Mouse (Mus musculus): ENCODE measurements around the gene Olfr204. TPM values are rescaled to one million over a fixed set of nuclear protein-coding genes. Genes with fewer than 3 reads are reported as not detected.
"Not testable (repeated sequence)": the region's sequence is repeated elsewhere in the genome, so short reads cannot be mapped to it uniquely, and the experiment has no call there.

Olfr204 gene
- polyA plus RNA-seq (2016; fragmentation: Nextera tagmentation; extraction: Ambion mirVana): not detected in 2 replicates

DNA sequence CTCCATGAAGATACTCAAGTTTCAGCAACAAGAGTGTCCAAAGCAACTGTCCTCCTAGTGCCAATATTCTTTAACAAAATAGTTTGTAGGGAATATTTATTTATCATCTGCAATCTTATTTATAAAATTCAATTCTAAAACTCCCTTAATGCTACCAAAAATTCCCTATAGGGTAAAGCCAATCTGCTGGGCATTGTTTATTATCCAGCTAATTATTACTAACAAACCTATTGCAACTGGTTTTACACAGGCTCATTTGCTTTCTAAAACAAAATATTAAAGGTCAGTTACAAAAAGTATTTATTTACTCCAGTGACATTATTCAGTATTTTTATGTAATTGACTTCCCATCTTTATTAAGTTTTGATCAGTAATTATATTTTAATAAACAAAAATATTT, at the start of gene Olfr204:
Gene Olfr204, minus strand, starts transcription at position 101 of the 400 bp plus-strand sequence.
- Histone ChIP-seq H3K9me3 (replicated peaks) (no peaks in the 10 kb centered on the region), H3K4me3 (no peak within 1 kb of the TSS), H3K4me1 (no peaks in the 10 kb centered on the region), H3K27ac (no peak within 1 kb of the TSS), H3K36me3 (no peaks in the 10 kb centered on the region), H3K27me3 (ENCODE audit: low read depth, poor library complexity, severe bottlenecking) (no peaks in the 10 kb centered on the region)
- no peak for DNase-seq (ENCODE audit: low spot score)

DNA sequence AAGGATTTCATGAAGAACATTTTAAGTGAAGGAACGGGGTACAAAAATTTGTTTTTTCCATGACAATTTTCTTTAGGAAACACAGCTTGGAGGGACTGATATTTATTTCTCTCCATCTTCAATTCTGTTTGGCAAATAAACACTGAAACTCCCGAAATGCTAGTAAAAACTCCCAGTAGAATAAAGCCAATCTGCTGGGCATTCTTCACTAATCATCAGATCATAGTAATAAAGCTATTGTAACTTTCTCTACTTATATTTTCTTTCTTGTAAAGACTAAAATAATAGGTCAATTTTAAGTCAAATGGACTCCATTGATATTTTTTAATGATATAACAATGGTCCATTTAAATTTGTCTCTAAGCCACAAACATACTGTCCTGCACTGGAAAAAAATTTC, 45.8 kb upstream of the Olfr204 start, which contains the start of gene Olfr209:
Gene Olfr209, minus strand, starts transcription at position 101 of the 400 bp plus-strand sequence.
- no peak within 1 kb of the TSS for H3K27ac ChIP-seq
- H3K4me3 ChIP-seq: no peak within 1 kb of the TSS
- no peaks in the 10 kb centered on the region for H3K27me3 ChIP-seq (ENCODE audit: low read depth, poor library complexity, severe bottlenecking)
- no peaks in the 10 kb centered on the region for H3K9me3 ChIP-seq (replicated peaks)
- no peak for DNase-seq (ENCODE audit: low spot score)
- H3K4me1 ChIP-seq: no peaks in the 10 kb centered on the region
- no peaks in the 10 kb centered on the region for H3K36me3 ChIP-seq
- WGBS: 91% methylated on average over 2 of the region's 2 CpGs

DNA sequence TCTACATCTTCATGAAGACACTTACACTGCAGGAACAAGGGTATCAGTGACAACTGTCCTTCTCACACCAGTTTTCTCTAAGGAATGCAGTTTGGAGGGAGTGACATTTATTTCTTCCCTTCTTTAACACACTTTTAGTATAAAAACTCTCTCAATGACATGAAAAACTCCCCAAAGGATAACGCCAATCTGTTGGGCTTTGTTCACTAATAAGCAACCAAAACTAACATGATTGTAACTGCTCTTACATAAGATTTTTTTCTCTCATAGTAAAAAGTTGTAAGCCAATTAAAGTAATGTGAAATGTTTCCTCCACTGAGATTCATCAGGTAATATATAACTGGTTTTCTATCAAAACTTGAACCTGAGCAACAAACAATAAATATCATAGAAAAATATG, 31.1 kb upstream of the Olfr204 start, which contains the start of gene Olfr206:
Gene Olfr206, minus strand, starts transcription at position 101 of the 400 bp plus-strand sequence.
- WGBS: 88% methylated on average over 1 of the region's 1 CpGs
- DNase-seq (ENCODE audit: low spot score): no peak
- H3K27ac ChIP-seq: no peak within 1 kb of the TSS
- no peaks in the 10 kb centered on the region for H3K36me3 ChIP-seq
- H3K9me3 ChIP-seq (replicated peaks): no peaks in the 10 kb centered on the region
- no peaks in the 10 kb centered on the region for H3K27me3 ChIP-seq (ENCODE audit: low read depth, poor library complexity, severe bottlenecking)
- H3K4me3 ChIP-seq: no peak within 1 kb of the TSS
- H3K4me1 ChIP-seq: no peaks in the 10 kb centered on the region

DNA sequence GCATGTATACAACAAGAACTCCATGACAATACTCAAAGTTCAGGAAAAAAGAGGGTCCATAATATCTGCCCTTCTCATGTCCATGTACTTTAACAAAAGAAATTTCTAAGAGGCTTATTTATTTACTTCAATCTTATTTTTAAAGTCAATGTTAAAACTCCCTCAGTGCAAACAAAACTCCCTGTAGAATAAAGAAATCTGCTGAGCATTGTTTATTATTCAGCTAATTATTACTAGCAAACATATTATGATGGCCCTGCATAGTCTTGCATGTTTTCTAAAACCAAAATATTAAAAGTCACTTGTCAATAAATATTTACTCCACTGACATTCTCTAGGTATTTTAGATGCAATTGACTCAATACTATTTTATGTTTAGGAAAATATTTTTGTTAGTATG, 13.0 kb upstream of the Olfr204 start, which contains the start of gene Olfr205:
Gene Olfr205, minus strand, starts transcription at position 101 of the 400 bp plus-strand sequence.
- no peaks in the 10 kb centered on the region for H3K27me3 ChIP-seq (ENCODE audit: low read depth, poor library complexity, severe bottlenecking)
- H3K4me1 ChIP-seq: no peaks in the 10 kb centered on the region
- no peak within 1 kb of the TSS for H3K27ac ChIP-seq
- no peak within 1 kb of the TSS for H3K4me3 ChIP-seq
- DNase-seq (ENCODE audit: low spot score): no peak
- H3K9me3 ChIP-seq (replicated peaks): no peaks in the 10 kb centered on the region
- no peaks in the 10 kb centered on the region for H3K36me3 ChIP-seq

DNA sequence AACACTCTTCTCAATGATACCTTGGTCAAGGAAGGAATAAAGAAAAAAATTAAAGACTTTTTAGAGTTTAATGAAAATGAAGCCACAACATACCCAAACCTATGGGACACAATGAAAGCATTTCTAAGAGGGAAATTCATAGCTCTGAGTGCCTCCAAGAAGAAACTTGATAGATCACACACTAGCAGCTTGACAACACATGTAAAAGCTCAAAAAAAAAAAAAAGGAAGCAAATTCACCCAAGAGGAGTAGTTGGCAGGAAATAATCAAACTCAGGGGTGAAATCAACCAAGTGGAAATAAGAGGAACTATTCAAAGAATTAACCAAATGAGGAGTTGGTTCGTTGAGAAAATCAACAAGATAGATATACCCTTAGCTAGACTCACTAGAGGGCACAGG, 5.2 kb upstream of the Olfr204 start:
- H3K4me3 ChIP-seq; DNase-seq (ENCODE audit: low spot score): not testable (repeated sequence)
- WGBS: 62% methylated on average over 1 of the region's 1 CpGs

DNA sequence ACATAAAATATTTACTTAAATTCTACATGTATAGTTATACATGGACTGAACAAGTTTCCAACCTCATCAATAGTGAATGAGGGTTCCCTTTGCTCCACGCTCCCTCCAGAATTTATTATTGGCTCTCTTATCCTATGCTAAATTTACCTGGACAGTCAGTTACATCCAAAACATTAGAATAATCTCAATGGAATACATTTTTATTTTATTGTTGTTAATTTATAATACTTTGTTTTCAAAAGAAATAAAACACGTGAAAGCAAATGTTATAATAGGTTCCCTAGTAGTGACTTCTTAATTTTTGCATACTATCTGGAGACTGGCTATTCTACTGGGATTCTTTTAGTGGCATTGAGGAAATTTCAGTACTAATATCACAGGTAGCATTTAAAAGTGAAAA, 19.5 kb downstream of the Olfr204 start, which contains the start of gene Olfr203:
Gene Olfr203, plus strand, starts transcription at position 301 of the 400 bp plus-strand sequence.
- 88% methylated on average over 2 of the region's 2 CpGs for WGBS
- Histone ChIP-seq H3K36me3 (no peaks in the 10 kb centered on the region), H3K4me3 (no peak within 1 kb of the TSS)

More for the DNA sequence above, 5.2 kb upstream of the Olfr204 start:
- not testable (repeated sequence) for H3K36me3 ChIP-seq; H3K27me3 ChIP-seq (ENCODE audit: low read depth, poor library complexity, severe bottlenecking); H3K4me1 ChIP-seq; H3K27ac ChIP-seq; H3K9me3 ChIP-seq (replicated peaks)

DNA sequence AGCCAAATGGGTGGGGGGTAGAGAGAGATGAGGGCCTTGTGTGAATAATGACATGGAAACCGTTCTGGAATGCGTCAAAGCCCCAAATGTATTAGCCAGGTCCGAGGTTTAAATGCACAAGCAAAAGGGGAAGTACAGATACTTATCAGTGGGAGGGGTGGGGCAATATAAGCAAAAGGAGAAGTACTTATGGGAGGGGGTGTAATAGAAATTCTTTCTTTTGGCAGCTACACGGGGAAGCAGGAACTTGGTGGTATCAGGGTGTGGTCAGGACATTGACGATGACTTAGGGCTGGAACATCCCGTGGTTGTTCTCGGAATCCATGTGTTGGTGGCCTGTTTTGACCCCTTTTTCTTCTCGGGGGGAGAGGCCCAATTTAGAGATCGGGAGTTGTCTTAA, 30.5 kb downstream of the Olfr204 start:
- not testable (repeated sequence) for H3K4me3 ChIP-seq; H3K27me3 ChIP-seq (ENCODE audit: low read depth, poor library complexity, severe bottlenecking); H3K9me3 ChIP-seq (replicated peaks); H3K27ac ChIP-seq; DNase-seq (ENCODE audit: low spot score); H3K36me3 ChIP-seq; H3K4me1 ChIP-seq
- 90% methylated on average over 9 of the region's 9 CpGs for WGBS

More for the DNA sequence above, 19.5 kb downstream of the Olfr204 start, which contains the start of gene Olfr203:
- no peaks in the 10 kb centered on the region for H3K27me3 ChIP-seq (ENCODE audit: low read depth, poor library complexity, severe bottlenecking)
- H3K27ac ChIP-seq: no peak within 1 kb of the TSS
- no peak for DNase-seq (ENCODE audit: low spot score)
- no peaks in the 10 kb centered on the region for H3K4me1 ChIP-seq
- H3K9me3 ChIP-seq (replicated peaks): no peaks in the 10 kb centered on the region

DNA sequence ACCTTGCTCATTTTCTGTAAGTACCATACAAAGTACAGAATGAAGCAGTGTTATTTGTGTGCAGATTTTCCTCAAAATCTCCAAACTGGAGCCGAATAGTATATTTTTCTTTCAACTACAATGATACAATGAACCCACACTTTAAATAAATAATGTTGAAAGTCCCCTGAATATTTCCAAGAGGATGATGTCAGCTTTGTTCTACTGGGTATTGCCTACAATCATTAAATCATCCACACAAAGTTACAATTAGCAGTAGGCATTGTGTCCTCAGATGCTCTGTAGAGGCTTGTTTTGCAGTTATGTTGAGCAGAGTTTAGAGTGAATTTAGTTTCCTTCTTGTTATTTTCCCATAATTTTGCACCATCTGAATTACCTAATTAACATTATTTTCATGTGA, 31.4 kb downstream of the Olfr204 start, which contains the start of gene Olfr202:
Gene Olfr202, minus strand, starts transcription at position 101 of the 400 bp plus-strand sequence.
- H3K27me3 ChIP-seq (ENCODE audit: low read depth, poor library complexity, severe bottlenecking): no peaks in the 10 kb centered on the region
- H3K36me3 ChIP-seq: no peaks in the 10 kb centered on the region
- no peaks in the 10 kb centered on the region for H3K9me3 ChIP-seq (replicated peaks)
- H3K27ac ChIP-seq: no peak within 1 kb of the TSS
- no peak within 1 kb of the TSS for H3K4me3 ChIP-seq
- 85% methylated on average over 1 of the region's 1 CpGs for WGBS
- DNase-seq (ENCODE audit: low spot score): no peak
- no peaks in the 10 kb centered on the region for H3K4me1 ChIP-seq

DNA sequence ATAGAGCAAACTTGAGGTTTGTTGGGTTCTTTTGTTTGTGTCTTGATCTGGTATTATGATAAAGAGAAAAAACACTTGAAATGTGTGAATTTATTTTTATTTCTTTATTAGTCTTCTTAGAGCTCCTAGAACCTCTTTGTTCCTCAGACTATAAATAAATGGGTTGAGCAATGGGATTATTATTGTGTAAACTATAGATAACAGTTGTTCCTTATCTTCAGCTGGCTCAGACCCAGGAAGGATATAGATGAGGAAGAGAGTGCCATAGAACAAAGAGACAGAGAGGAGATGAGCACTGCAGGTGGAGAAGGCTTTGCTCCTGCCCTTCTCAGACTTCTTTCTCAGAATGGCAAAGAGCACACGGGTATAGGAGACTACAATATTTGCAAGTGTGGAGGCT, 34.6 kb downstream of the Olfr204 start:
- DNase-seq (ENCODE audit: low spot score): no peak
- Histone ChIP-seq H3K9me3 (replicated peaks) (no peaks in the 10 kb centered on the region), H3K27me3 (ENCODE audit: low read depth, poor library complexity, severe bottlenecking) (no peaks in the 10 kb centered on the region), H3K36me3 (no peaks in the 10 kb centered on the region), H3K4me1 (no peaks in the 10 kb centered on the region), H3K27ac (no peak overlapping the region), H3K4me3 (no peak overlapping the region)
- WGBS: 78% methylated on average over 1 of the region's 1 CpGs

DNA sequence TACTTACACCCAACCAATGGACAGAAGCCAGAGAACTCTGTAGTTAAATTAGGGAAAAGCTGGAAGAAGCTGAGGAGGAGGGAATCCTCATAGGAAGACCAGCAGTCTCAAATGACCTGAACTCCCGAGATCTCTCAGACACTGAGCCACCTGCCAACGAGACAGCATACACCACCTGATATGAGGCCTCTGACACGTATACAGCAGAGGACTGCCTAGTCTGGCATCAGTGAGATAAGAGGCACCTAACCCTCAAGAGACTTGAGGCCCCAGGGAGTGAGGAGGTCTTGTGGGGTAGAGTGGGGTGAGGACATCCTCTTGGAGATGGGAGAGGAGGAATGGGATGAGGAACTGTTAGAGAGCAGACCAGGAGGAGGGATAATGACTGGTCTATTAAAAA, 37.5 kb downstream of the Olfr204 start:
- Histone ChIP-seq H3K36me3 (no peaks in the 10 kb centered on the region), H3K27ac (no peak overlapping the region), H3K27me3 (ENCODE audit: low read depth, poor library complexity, severe bottlenecking) (no peaks in the 10 kb centered on the region), H3K4me3 (no peak overlapping the region), H3K9me3 (replicated peaks) (no peaks in the 10 kb centered on the region), H3K4me1 (no peaks in the 10 kb centered on the region)
- no peak for DNase-seq (ENCODE audit: low spot score)
- WGBS: 81% methylated on average over 3 of the region's 3 CpGs

DNA sequence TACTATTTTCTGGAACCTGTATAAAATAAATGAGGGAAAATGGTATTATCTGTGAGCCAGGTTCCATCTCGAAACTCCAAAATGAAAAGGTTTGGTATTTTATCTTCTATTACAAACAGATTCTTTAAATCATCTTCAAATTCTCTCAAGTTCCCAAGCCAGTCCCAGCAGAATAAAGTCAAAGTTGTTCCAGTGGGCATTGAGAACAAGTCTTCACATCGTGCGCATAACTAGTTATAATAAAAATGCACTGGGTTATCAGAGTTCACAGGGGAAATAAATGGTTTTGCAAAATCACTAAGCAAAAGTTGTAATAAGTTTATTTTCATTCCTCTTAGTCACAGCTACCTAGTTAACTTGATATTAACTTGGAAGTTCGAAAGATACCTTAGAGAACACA, 45.5 kb downstream of the Olfr204 start, which contains the start of gene Olfr201:
Gene Olfr201, minus strand, starts transcription at position 101 of the 400 bp plus-strand sequence.
- not testable (repeated sequence) for H3K4me3 ChIP-seq; H3K36me3 ChIP-seq; H3K4me1 ChIP-seq; H3K27ac ChIP-seq; H3K27me3 ChIP-seq (ENCODE audit: low read depth, poor library complexity, severe bottlenecking); DNase-seq (ENCODE audit: low spot score); H3K9me3 ChIP-seq (replicated peaks)
- 91% methylated on average over 4 of the region's 4 CpGs for WGBS

DNA sequence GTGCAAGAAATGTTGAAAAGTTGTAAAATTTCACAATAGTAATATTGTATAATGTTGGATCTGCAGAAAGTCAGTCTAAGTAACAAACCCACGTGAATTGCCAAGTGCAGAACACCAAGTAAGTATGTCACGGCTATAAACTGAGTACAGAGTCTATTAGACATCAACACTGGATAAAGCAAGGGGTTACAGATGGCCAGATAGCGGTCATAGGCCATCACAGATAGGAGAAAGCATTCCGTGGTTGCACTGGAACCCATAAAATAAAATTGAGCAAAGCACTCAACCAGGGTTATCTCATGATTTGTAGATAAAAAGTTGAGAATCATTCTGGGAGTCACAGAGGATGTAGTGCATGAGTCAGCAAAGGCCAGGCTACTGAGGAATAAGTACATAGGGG, 49.0 kb downstream of the Olfr204 start:
- H3K36me3 ChIP-seq; DNase-seq (ENCODE audit: low spot score); H3K4me3 ChIP-seq; H3K27ac ChIP-seq; H3K9me3 ChIP-seq (replicated peaks); H3K4me1 ChIP-seq; H3K27me3 ChIP-seq (ENCODE audit: low read depth, poor library complexity, severe bottlenecking): not testable (repeated sequence)
- WGBS: 80% methylated on average over 4 of the region's 4 CpGs

Data from limb, embryonic 10.5 days (tissue).